Mouse (Mus musculus) cerebellum, adult 9-10 months (tissue): ENCODE data around the gene Cnn2.

Source experiments
- DNase-seq: peaks from one replicate; pipeline ENCODE4 v3.0.0; 2022

Gene Cnn2

GRCm38 (mm10) chr10:79991548-79991947 lies 3.2 kb downstream of the Cnn2 start:
- DNase-seq: no peak

GRCm38 (mm10) chr10:79994397-79995115 lies 6.2 kb downstream of the Cnn2 start:
- DNase-seq: no peak

- DNase-seq: no peak
Observed at GRCm38 (mm10) chr10:79995636-79996035, 7.3 kb downstream of the Cnn2 start.

GRCm38 (mm10) chr10:79996272-79997033 lies 8.1 kb downstream of the Cnn2 start, which contains the start of gene Abca7:
Gene Abca7 (plus strand): TSS chr10:79996494.
- DNase-seq: peak; percentile 97

- peak; percentile 85 for DNase-seq
Observed at GRCm38 (mm10) chr10:79997034-79997760, 8.8 kb downstream of the Cnn2 start.

GRCm38 (mm10) chr10:79997819-79998218 lies 9.4 kb downstream of the Cnn2 start:
- DNase-seq: peak; percentile 86

- DNase-seq: no peak
Observed at GRCm38 (mm10) chr10:80001945-80002344, 13.6 kb downstream of the Cnn2 start.

- DNase-seq: no peak
Observed at GRCm38 (mm10) chr10:80002829-80003228, 14.4 kb downstream of the Cnn2 start.

GRCm38 (mm10) chr10:80003374-80004232 lies 15.2 kb downstream of the Cnn2 start:
- DNase-seq: no peak

- no peak for DNase-seq
Observed at GRCm38 (mm10) chr10:80004233-80004705, 15.9 kb downstream of the Cnn2 start.

GRCm38 (mm10) chr10:80011740-80012139 lies 23.4 kb downstream of the Cnn2 start:
- DNase-seq: no peak

GRCm38 (mm10) chr10:80013609-80014008 lies 25.2 kb downstream of the Cnn2 start:
- DNase-seq: no peak

GRCm38 (mm10) chr10:80014484-80015290 lies 26.3 kb downstream of the Cnn2 start:
- DNase-seq: no peak

- no peak for DNase-seq
Observed at GRCm38 (mm10) chr10:80015583-80015982, 27.2 kb downstream of the Cnn2 start.

GRCm38 (mm10) chr10:80016511-80016910 lies 28.1 kb downstream of the Cnn2 start, which contains the start of gene Arhgap45:
Gene Arhgap45 (plus strand): TSS chr10:80016653.
- no peak for DNase-seq

GRCm38 (mm10) chr10:80016931-80017330 lies 28.5 kb downstream of the Cnn2 start:
- no peak for DNase-seq

- DNase-seq: no peak
Observed at GRCm38 (mm10) chr10:80017361-80017760, 29.0 kb downstream of the Cnn2 start.

- no peak for DNase-seq
Observed at GRCm38 (mm10) chr10:80017771-80018170, 29.4 kb downstream of the Cnn2 start.

GRCm38 (mm10) chr10:80018739-80019297 lies 30.4 kb downstream of the Cnn2 start:
- DNase-seq: no peak

GRCm38 (mm10) chr10:80019471-80020131 lies 31.2 kb downstream of the Cnn2 start:
- DNase-seq: no peak
